Mouse (Mus musculus) cerebellum, adult 18-20 months (tissue): ENCODE results near the gene Slc25a40.

ENCODE experiments used
- DNase-seq, 2 experiments: peaks; one replicate each; pipeline ENCODE4 v3.0.0; 2021

The Slc25a40 gene

GRCm38 (mm10) chr5:8422157-8422931 is at the start of gene Slc25a40, which contains the start of gene Dbf4:
Slc25a40 (plus strand) TSS chr5:8422850.
Dbf4 (minus strand) TSS chr5:8422716.
- DNase-seq: peak; percentile 89 to 95

- DNase-seq: no peak
Measured at GRCm38 (mm10) chr5:8373415-8373814, 49.2 kb upstream of the Slc25a40 start.

GRCm38 (mm10) chr5:8374297-8374906 is 48.2 kb upstream of the Slc25a40 start:
- DNase-seq: no peak

GRCm38 (mm10) chr5:8393891-8394583 is 28.6 kb upstream of the Slc25a40 start:
- no peak for DNase-seq

GRCm38 (mm10) chr5:8397587-8398249 is 24.9 kb upstream of the Slc25a40 start:
- DNase-seq: no peak

GRCm38 (mm10) chr5:8408746-8409145 is 13.9 kb upstream of the Slc25a40 start:
- no peak for DNase-seq

- DNase-seq: no peak
Measured at GRCm38 (mm10) chr5:8416683-8417413, 5.8 kb upstream of the Slc25a40 start.

- no peak for DNase-seq
Measured at GRCm38 (mm10) chr5:8417443-8417842, 5.2 kb upstream of the Slc25a40 start.

GRCm38 (mm10) chr5:8421424-8421823 is 1.2 kb upstream of the Slc25a40 start:
- no peak for DNase-seq

- peak; percentile 13 to 19 for DNase-seq
Measured at GRCm38 (mm10) chr5:8422932-8423928, 580 bp downstream of the Slc25a40 start.

GRCm38 (mm10) chr5:8424116-8424515 is 1.5 kb downstream of the Slc25a40 start:
- no peak for DNase-seq

- no peak for DNase-seq
Measured at GRCm38 (mm10) chr5:8425899-8426298, 3.2 kb downstream of the Slc25a40 start.

- DNase-seq: no peak
Measured at GRCm38 (mm10) chr5:8437481-8438156, 15.0 kb downstream of the Slc25a40 start.

GRCm38 (mm10) chr5:8439095-8439494 is 16.4 kb downstream of the Slc25a40 start:
- no peak for DNase-seq

- no peak for DNase-seq
Measured at GRCm38 (mm10) chr5:8455565-8455964, 32.9 kb downstream of the Slc25a40 start.

- DNase-seq: no peak
Measured at GRCm38 (mm10) chr5:8456561-8456960, 33.9 kb downstream of the Slc25a40 start.

GRCm38 (mm10) chr5:8487989-8488700 is 65.5 kb downstream of the Slc25a40 start:
- no peak for DNase-seq

GRCm38 (mm10) chr5:8488701-8489297 is 66.1 kb downstream of the Slc25a40 start:
- DNase-seq: no peak

- DNase-seq: no peak
Measured at GRCm38 (mm10) chr5:8489471-8490110, 66.9 kb downstream of the Slc25a40 start.
